Mouse (Mus musculus) left cerebral cortex, postnatal 25 days (tissue): Measurements from ENCODE around the gene Gm20662. TPM values are rescaled to one million over a fixed set of nuclear protein-coding genes. Genes with fewer than 3 reads are reported as not detected.
"Not testable (repeated sequence)": the region's sequence is repeated elsewhere in the genome, so short reads cannot be mapped to it uniquely, and the experiment has no call there.

Source experiments
- DNase-seq, 2 experiments: peaks; one replicate each; pipeline ENCODE4 v3.0.0; 2022; ENCODE audit warnings: low spot score in 2 of 2, mixed read lengths in 1 of 2
- intact Hi-C: fragments of 180-260 bp; cut with DNase I; formaldehyde crosslinking; loops from one replicate; pipeline ENCODE4 v1.15.1; 2025
- total RNA-seq, 2 experiments: library from RNA; stranded (reverse); gene quantifications; 2 replicates each; pipeline ENCODE4 v1.2.3; 2021

The Gm20662 gene
- total RNA-seq, 2 experiments from 2014 or later, result 3.7 to 4.4 TPM

GRCm38 (mm10) chr9:108001922-108002770, 6.0 kb downstream of the Gm20662 start, which contains the start of gene Ip6k1:
Gene Ip6k1, plus strand, starts transcription at chr9:108002501.
- intact Hi-C loops, result loop anchor here (5.0 kb wide), 1 partner anchor 45 kb away; the partner anchor contains the start of gene Gmppb
- DNase-seq, result peak; percentile 100

DNA sequence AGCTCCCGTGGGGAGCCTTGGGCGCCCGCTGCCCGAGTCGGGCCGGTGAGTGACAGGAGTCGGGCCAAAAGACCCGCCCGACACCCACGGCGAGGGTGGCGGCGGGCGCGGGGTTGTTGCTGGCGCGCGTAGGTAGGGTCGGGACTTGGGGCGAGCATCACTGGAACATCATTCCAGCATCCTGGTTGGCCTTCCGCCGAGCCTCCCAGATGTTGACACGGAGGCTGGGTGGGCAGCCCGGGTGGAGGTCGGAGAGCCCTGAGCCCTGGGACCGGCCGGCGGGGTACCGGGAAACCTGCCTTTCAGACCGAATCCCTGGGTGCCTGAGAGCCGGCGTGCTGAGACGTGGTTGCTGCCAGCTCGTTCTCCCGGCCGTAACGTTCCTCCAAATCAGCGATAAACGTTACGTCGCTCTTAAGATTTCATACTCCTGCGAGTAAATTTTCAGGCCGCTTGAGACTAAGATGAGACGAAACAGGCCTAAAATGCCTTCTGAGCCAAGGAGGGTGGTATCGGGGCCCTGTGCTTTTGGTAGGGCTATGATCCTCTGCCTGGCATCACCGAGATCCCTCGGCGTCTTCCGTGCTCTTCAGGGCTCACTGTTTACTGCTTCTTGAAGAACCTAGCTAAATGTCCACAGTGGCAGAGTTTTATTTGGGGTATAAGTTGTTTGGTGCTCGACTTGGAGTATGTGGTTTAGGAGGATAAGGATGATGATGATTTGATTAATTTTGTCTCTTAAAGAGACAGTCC, 6.8 kb downstream of the Gm20662 start:
- intact Hi-C loops, result loop anchor here (5.0 kb wide), 1 partner anchor 44 kb away; the partner anchor contains the start of gene Gmppb
- DNase-seq, result peak in 1 of 2 experiments; percentile 31

DNA sequence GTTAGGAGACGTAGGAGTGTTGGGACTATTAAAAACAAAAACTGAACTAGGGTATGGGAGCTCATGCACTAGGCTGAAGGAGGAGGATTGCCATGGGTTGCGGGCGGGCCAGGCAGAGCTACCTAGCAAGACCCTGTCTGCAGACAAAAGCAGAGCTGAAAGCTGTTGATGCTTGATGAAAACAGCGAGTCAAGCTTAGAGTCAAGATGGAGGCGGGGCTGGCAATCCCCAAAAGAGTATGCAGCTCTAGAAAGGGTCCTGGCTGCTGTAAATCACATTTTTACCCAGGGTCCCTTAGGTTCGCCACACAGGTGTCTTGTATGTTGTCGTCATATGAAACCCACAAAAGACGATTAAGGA, 7.4 kb downstream of the Gm20662 start:
- intact Hi-C loops, result loop anchor here (5.0 kb wide), 1 partner anchor 44 kb away; the partner anchor contains the start of gene Gmppb
- peak; percentile 20 to 23 for DNase-seq

DNA sequence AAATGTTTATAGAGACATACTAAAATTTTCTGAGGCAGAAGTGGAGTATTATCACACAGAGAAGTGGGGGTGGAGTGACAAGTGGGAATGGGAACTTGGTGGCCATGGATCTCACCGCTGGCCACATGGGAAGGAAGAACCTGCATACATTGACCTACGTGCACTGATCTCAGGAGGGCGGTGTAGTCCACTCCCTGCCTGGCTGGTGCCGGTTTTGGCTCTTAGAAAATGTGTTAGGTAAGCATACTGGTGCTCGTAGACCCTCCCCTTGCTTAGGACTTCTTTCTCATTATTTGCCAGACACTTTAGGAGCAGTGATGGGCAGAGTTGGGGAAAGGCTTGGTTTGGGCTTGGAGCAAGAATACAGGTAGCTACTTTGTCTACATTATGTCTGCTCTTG, 11.9 kb downstream of the Gm20662 start:
- intact Hi-C loops, result no loop called here
- no peak for DNase-seq

DNA sequence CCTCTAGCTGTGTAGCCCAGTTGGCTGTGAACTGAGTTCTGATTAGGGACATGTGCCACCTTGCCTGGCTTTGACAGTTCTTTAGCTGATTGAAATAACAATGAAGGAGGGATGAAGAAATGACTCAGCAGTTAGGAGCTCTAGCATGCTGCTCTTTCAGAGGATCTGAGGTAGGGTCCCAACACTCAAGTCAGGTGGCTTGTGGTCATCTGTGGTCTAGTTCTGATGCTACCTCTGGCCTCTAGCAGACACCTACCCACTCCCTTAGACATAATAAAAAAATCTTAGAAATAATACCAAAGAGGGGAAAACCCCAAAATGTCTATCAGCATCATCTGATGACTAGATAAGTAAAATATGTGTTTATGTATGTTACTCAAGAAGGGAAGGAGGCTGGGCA, 14.2 kb downstream of the Gm20662 start:
- intact Hi-C loops, result no loop called here
- no peak for DNase-seq

DNA sequence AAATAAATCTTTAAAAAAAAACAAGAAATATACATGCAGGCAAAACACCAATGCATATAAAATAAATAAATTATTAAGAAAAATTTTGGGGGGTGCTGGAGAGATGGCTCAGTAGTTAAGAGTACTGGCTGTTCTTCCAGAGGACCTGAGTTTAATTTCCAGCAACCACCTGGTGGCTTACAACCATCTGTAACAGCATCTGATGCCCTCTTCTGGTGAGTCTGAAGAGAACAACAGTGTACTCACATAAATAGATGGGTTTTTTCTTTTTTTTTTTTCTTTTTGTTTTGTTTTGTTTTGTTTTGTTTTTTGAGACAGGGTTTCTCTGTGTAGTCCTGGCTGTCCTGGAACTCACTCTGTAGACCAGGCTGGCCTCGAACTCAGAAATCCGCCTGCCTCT, 17.4 kb downstream of the Gm20662 start:
- DNase-seq, intact Hi-C loops: not testable (repeated sequence)

GRCm38 (mm10) chr9:108017127-108017526, 21.0 kb downstream of the Gm20662 start:
- intact Hi-C loops, result no loop called here
- peak in 1 of 2 experiments; percentile 83 for DNase-seq

DNA sequence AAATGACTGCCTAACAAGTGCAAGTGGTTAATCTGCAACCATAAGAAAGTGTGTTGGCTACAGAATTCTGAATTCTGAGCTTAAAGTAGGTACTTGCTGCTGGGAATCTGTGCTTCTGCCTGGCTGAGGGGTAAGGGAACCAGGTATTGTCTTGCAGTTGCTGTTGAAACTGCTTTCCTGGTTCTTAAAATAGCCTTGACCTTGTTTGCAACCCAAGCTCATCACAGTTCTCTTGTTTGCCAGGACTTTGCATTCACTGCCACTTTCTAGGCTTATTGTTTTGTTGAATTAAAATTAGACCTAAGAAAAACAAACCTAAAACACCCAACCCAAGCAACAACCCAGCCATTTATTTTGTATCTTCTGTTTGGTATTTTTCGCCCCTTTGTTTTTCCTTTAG, 24.6 kb downstream of the Gm20662 start:
- intact Hi-C loops, result no loop called here
- no peak for DNase-seq

GRCm38 (mm10) chr9:108023216-108023615, 27.1 kb downstream of the Gm20662 start:
- intact Hi-C loops, result no loop called here
- no peak for DNase-seq

GRCm38 (mm10) chr9:108026584-108026983, 30.4 kb downstream of the Gm20662 start:
- no peak for DNase-seq
- intact Hi-C loops, result no loop called here

- intact Hi-C loops, result no loop called here
- no peak for DNase-seq
These were observed 31.7 kb downstream of the Gm20662 start for GRCm38 (mm10) chr9:108027867-108028266.

DNA sequence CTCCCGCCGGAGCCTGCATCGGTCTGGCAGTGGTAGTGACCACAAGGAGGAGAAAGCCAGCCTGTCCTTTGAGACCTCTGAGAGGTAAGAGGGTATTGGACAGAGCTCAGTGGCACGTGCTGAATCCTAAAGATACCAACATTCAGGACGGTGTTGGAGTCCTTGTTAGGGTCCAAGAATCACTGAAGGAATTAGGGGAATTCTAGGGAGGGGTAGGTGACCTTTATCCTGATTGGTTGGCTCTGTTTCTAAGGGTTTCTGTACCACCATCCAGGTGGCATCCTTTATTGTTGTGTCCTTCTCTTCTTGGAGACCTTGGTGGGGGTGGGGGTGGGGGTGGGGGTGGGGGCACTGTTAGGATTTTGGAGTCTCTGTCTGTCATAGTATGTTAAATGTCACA, 36.0 kb downstream of the Gm20662 start:
- DNase-seq, result no peak
- intact Hi-C loops, result no loop called here

- intact Hi-C loops, result no loop called here
- no peak for DNase-seq
These were observed 39.4 kb downstream of the Gm20662 start for GRCm38 (mm10) chr9:108035331-108036156.

GRCm38 (mm10) chr9:108044751-108045492, 48.8 kb downstream of the Gm20662 start:
- intact Hi-C loops, result loop anchor here (5.0 kb wide), 1 partner anchor 43 kb away; the partner anchor contains the start of gene Ip6k1
- no peak for DNase-seq

DNA sequence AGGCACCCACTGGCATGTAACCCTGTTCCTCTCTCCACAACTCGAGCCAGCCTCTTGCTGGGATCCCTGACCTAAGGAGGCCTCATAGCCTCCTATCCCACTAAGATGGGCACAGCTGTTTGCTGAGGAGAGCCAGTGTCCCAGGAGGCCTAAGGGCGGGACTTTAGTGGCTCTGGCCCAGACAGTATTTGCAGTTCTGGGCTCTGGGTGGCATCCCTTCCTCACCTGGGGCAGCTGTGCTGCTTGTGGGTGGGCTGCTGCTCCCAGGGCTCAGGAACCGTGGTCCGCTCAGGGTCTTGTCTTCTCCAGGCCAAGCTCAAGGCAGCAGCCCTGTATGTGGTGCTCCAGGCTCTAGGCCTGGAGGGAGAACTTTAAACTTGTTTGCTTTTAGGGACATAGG, 50.4 kb downstream of the Gm20662 start:
- intact Hi-C loops, result loop anchor here (5.0 kb wide), 1 partner anchor 44 kb away; the partner anchor contains the start of gene Ip6k1
- no peak for DNase-seq

DNA sequence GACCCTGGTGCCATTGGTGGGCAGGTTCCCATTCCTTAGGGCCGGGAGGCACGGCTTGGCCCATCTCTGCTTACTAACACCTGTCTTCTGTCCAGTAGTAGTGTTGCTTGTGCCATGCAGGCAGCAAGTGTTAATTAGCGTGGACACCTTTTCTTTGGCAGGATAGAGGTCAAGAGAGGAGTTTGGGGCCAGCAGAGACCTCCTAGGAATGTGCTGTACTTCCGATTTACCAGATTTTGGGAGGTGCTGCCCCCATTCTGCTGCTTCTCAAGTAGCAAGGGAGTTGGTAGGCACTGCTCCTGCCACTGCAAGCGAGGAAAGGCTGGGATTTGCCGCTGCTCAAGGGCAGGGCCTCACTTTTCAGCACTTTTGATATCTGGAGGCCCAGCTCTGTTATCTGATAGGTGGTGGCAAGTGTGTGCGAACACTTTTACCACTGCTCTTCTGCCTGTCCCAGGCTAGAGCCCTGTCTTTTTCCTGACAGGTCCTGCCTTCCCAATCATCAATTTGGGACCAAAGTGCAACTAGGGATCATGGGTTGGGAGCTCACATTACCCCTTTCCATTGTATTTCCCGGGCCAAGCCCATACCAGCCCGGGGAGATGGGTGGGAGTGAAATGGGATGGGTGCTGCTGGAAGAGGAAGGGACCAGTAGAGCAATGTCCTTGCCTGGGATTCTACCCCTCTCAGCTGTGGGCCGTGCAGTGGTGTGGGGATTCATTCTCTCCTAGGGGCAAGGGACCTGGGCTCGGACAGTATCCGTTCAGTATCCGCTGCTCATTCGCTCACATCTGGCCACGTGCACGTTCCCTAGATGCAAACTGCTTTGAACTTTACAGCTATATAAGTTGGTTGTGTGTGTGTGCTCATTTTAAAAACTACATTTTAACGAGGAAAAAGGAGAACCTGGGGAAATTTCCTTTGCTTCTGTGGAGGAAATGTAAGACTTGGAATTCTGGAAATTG, 51.7 kb downstream of the Gm20662 start:
- intact Hi-C loops, result loop anchor here (5.0 kb wide), 1 partner anchor 46 kb away; the partner anchor contains the start of gene Ip6k1
- no peak for DNase-seq

GRCm38 (mm10) chr9:108048566-108048955, 52.4 kb downstream of the Gm20662 start:
- DNase-seq, result no peak
- intact Hi-C loops, result loop anchor here (5.0 kb wide), 1 partner anchor 46 kb away; the partner anchor contains the start of gene Ip6k1
